Mouse (Mus musculus) induced T-regulatory cell, adult 2 months (primary cell): ENCODE data around the gene Mapk3.
"Not testable (repeated sequence)": the region's sequence is repeated elsewhere in the genome, so short reads cannot be mapped to it uniquely, and the experiment has no call there.

Experiments used
- DNase-seq: peaks from one replicate; pipeline ENCODE4 v3.0.0-alpha.2; 2012; ENCODE audit warnings: low read depth

Mapk3 gene

DNA sequence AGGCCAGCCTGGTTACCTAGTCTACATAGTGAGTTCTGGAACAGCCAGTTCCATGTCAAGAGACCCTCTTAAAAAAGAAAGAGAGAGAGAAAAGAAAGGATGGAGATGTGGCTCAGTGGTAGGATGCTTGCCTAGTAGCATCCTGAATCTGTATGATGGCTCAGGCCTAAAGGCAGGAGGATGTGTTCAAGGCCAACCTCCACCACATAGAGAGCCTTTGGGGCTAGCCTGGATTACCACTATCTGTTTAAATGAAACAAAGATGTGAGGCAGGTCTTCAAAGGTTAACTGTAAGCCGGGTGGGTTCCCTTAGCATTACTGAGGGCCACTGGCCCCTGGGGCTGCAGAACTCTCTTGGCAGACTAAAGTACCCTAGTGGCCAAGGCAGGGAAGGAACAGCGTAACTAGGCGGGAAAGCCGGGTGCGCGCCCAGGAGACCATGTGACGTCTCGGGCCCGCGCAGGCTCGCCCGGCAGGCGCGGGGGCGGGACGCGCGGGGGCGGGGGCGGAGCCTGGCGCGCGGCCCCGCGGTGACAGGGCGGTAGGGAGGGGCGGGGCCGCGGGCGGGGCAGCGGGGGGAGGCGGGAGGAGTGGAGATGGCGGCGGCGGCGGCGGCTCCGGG, at the start of gene Mapk3:
Mapk3 (plus strand) TSS at position 552 of the 622 bp plus-strand sequence.
- DNase-seq, result peak; percentile 95

DNA sequence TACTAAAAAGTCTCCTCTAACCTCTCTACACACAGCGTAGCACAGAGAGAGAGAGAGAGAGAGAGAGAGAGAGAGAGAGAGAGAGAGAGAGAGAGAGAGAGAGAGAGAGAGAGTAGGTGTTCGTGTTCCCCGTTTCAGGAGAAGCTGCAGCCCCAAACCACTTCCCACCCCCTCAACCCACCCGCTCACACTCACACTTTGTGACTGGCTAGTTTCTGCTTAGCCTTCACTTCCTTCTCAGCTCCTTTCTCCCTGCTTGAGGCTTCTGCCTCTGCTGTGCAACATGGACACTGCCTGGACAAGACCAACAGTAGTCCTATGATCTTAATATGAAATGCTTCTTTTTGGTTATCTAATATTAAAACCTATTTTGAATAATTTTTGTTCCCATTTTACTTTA, 49.1 kb upstream of the Mapk3 start:
- no peak for DNase-seq

DNA sequence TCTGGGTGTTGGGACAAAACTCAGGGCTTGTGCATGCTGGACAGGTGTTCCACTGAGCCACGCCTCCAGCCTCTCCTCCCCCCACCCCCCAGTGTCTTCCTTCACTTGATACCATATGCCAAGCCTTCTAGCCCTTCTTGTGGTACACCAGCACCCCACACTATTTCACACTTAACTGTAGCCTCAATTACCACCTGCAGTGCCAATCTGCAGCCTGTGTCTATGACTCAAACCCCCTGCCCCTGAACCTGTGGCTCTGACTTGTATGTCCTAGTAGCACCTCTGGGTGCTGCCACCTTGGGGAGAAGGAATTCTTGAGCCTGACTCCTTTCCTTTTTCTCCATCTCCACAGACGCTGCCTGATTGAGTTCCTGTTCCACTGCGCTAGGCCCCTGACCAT, 47.5 kb upstream of the Mapk3 start:
- DNase-seq, result no peak

DNA sequence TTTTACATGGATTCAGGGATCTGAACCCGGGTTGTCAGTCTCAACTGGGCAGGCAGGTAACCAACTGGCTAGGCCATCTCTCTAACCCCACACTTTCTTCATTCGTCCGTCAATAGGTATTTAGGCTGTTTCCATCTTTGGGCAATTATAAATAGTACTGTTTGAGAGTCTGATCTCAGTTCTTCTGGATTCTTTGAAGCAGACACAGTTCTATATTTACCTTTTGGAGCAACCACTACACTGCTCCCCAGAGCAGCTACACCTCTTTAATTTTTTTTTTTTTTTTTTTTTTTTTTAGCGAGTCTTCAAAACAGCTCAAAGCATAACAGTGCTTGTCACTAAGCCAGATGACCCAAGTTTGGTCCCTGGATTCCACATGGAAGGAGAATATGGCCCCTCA, 43.7 kb upstream of the Mapk3 start:
- no peak for DNase-seq

DNA sequence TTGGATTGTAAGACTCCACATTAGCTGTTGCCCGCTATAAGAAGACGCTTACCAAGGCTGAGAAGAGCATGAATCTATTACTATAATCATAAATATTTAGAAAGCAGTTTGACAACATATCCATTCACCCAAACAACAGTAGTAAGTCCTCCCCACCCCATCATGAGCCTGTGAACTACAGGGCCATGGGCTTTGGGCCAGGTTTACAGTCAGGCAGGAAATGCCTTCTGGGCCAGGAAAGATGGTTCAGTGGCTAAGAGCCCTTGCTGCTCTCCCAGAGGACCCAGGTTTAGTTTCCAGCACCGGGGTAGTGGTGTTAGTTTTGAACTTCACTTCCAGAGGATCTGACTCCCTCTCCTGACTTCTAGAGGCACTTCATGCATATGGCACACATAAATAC, 41.8 kb upstream of the Mapk3 start:
- DNase-seq, result no peak

DNA sequence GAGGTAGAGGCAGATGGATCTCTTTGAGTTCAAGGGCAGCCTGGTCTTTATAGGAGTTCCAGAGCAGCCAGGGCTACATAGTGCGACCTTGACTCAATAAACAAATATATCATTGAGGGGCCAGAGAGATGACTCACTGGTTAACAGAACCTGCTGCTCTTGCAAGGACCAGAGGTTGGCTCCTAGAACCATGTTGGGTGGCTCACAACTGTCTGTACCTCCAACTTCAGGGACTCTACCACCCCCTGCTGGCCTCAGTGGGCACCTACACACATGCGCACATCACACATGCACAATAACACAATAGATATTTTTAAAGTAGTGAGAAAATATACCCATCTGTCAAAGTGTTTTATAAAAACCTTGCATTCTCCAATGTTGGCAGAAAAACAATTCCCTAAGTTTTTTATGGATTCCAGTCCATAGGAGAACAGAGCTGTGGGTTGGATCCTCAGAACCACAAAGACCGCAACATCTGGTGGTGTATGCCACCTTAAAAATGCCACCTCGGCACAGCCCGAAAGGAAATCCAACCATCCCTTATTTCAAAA, 40.5 kb upstream of the Mapk3 start:
- peak; percentile 71 for DNase-seq

DNA sequence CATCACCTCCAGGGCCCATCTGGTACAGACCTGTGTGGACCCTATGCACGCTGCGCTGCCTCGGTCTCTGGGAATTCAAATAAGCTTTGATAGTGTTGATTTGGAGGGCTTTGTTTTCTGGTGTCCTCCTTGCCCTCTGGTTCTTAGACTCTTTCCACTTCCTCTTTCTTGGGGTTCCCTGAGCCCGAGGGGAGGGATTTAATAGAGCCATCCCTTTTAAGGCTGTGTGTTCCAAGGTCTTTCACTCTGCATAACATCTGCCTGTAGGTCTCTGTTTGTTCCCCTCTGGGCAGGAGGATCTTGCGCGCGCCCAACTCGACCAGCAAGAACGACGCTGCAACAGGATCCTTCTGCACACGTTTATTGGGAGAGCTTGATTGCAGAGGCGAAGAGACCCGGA, 37.8 kb upstream of the Mapk3 start:
- no peak for DNase-seq

DNA sequence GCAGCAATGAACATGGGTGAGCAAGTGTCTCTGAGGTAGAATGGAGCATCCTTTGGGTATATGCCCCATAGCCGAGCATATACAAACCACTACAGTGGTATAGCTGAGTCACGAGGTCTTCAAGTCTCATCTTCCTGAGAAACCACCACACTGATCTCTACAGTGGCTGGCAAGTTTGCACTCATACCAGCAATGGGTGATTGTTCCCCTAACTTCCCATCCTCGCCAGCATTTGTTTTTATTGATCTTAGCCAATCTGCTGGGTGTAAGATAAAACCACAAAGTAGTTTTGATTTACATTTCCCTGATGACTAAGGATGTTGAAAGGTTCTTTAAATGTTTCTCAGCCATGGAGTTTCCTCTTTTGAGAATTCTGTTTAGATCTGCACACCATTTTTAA, 34.3 kb upstream of the Mapk3 start:
- peak; percentile 34 for DNase-seq

DNA sequence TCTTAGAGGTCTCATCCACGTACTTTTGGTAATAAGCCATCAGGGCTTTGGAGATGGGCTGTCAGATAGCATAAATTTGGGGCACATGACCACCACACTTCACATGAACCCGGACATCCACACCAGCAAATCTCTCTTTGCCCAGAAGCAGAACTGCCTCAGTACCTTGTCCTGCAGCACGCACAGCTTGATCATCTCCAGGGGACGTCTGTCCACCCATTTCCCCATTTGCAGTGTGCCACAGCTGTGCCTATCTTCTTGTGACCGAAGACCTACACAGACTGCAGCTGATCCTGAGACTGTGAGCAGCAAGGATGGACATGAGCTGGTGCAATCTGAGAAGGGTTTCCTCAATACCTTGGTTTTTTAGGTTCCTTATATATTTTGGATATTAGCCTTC, 33.7 kb upstream of the Mapk3 start:
- DNase-seq, result no peak

DNA sequence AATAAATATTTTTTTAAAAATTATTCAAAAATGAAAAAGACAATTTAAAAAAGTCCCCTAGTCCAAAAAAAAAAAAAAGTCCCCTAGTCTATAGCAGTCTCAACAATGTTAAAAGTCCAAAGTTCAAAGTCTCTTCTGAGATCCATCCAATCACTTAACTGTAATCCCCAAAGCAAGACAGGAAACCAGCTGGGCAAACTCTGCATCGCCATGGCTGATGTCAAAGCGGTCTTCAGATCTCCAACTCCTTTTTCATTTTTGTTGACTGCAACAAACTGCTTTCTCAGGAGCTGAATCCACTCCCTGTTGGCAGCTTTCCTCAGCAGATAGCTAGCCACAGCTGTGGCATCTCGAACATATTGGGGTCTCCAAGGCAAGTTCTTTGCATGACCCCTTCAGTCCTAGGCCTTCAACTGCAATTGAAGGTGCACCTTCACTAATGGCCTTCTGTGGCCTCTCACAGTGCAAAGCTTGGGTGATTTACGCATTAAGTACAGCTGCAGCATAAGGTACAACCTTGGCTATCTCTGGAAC, 29.1 kb upstream of the Mapk3 start:
- DNase-seq, result not testable (repeated sequence)

DNA sequence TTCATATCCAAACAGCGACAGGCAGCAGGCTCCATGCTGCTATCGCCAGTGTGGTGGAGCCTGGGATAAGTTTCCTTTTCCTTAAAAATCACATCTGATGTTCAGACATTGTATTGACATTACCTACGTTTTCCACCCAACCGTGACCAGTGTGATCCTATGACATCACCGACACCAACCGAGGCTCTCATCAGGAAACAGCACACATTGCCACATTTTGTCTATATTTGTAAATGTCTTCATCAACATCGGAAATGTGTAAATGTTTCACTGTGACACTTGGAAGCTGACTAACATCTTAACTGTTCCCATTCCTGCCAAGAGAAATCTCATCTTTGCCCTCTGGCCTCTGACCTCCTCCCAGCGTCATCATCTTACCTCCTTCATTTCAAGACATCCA, 23.3 kb upstream of the Mapk3 start:
- DNase-seq, result no peak

DNA sequence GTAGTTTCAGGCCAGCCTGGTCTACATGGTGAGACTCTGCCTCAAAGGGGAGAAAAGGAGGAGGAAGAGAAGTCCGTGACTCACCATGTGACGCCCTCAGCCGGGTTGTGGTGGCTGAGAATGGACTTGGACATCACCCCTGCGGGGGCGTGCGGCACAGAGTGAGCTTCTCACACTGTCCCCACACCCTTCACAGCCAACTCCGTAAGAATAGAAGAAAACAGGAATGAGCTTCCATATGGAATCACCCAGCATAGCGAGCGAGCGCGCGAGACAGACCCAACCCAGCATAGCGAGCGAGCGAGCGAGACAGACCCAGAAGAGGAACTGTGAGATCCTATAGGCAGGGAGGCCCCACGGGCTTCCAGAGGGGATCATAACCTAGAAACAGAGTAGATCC, 19.9 kb upstream of the Mapk3 start:
- no peak for DNase-seq

DNA sequence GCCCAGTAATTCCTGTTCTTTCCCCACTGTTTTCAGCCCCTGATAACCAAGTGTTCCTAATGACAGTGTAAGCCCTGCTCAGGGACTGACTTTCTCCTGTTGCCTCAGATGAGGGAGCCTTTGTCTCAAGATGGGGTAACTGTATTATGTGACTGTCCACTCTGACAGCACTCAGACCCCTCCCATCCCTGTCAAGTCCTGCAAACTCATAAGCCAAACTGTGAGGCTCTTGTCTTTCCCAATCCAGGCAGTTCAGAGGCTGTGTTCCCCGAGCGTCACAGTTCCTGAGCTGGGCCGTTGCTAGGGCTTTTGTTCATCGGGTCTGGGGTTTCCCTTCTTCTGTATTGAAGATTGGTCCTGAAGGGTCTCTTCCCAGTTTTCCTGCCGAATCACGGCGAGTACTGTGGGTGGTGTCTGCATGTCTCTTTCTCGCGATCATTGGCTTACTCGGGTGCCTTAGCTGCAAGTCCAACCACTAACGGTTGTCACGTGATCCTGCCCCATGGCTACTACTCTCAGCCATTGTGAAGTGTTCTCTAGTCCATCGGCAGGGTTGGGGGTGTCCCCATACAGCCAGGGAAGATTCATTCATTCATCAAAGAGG, 19.2 kb upstream of the Mapk3 start:
- DNase-seq, result no peak

DNA sequence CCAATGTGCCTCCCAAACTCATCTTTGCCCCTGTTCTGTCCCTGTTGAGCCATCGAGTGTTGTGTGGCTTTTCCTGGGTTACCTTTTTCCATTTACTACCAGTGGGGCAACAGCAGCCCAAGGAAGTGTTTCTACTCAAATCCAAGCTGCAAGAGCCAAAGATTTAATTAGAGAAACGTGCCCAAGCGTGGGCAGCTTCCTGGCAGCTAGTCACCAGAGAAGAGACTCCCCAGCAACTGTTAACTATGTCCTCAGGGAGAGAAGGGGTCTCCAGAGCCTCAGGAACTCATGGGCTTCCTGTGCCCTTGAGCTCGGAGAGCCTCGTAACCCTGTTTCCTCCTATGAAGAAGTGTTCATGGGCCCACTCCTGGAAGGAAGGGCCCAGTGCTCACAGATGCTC, 18.4 kb upstream of the Mapk3 start:
- no peak for DNase-seq

DNA sequence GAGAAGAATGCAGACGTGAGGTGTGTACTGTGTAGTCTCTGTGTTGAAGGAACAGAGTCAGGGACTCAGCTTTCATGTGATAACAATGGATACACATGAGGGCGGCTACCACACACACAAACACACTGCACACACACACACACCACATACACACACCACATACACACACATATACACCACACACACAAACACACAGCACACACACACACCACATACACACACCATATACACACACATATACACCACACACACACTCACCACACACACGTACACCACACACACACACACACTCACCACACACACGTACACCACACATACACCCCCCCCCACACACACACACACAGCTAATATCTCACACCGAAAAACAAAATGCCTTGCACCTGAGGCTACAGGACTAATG, 17.9 kb upstream of the Mapk3 start:
- no peak for DNase-seq

DNA sequence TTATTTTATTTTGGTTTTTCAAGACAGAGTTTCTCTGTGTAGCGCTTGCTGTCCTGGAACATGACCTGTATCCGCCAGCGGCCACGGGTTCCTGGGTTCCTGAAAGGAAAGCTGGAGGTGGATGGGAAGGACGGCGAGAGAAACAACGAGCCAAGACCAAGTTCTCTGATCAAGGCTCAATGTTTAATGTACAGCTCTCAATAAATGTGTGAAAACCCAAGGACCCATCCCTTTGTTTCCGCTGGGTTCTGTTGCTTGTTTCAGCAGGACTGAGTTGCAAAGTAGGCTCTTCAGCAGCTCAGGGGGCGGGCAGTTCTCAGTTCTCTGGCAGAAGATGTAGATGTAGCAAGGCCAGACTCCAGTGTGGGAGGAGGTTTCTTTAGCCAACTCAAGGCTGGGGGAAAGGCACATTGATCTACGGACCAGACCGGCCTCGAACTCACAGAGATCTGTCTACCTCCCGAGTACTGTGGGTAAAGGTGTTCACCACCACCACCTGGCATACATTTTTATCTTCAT, 17.4 kb upstream of the Mapk3 start:
- no peak for DNase-seq

DNA sequence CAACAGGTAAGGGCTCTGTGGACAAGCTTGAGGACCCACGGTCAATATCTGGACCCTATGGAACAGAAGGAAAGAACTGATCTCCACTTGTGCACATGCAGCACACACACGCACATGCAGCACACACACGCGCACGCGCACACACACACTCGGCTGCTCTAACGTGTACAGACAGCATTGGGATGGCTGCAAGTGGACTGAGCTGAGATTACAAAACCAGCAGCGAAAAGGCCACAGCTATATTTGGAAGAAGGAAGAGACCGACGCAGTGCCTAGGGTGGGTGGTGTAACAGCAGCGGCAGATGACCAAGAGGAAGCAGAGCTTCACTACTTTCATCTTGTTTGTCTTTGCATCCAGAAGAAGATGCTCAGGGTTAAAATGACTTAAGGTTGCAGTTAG, 13.3 kb upstream of the Mapk3 start:
- no peak for DNase-seq

DNA sequence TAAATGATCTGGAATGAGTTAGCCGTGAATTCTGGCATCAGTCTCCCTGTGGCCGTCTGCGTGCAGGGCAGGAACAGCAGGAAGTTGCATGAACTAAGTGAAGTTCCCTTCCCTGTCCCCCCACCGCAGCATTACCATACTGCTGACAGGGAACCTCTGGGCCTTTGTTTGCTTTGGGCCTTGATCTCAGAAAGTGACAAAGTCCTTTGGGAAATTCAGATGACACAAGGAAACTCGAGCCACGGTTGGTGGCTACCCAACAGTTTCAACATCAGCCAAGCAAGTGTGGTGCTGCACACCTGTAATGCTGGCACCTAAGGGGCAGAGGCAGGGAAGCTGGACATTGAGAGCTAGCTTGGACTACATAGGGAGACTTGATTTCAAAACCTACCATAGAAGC, 12.6 kb upstream of the Mapk3 start:
- DNase-seq, result no peak

DNA sequence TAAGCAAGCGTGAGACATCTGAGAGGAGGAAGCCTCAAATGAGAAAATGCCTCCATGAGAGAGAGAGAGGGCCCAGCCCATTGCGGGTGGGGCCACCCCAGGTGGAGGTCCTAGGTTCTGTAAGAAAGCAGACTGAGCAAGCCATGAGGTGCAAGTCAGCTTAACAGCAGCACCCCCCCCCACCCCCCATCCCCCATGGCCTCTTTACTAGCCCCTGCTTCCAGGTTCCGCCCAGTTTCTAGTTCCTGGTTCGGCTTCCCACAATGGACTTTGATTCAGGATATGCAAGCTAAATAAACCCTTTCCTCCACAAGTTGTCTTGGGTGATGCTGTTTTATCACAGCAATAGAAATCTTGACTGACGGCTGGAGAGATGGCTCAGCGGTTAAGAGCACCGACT, 10.6 kb upstream of the Mapk3 start:
- no peak for DNase-seq

DNA sequence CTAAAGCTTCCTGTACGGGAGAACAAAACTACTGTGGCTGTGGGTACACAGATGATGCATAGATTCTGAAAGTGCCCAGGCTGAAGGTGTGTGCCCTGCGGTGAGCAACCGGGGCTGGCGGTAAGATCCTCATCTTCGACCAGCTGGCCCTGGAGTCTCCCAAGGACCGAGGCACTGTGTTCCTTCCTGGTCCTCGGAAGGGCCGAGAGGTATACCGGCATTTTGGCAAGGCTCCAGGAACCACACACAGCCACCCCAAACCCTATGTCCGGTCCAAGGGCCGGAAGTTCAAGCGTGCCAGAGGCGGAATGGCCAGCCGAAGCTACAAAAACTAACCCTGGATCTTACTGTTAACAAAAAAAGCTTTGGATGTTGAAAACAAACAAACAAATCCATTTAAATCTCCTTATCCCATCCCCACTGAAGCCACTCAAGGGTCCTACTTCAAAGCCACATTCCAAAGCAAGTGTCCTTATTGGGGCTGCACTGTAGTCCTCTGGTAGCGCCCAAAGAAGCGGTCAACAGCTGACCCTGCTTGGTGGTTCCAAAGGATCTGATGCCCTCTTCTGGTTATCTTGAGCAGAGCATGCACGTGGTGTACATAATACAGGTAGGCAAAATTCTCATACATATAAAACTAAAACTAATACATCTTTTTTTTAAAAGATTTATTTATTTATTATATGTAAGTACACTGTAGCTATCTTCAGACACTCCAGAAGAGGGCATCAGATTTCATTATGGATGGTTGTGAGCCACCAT, 9.6 kb upstream of the Mapk3 start:
- DNase-seq, result no peak

DNA sequence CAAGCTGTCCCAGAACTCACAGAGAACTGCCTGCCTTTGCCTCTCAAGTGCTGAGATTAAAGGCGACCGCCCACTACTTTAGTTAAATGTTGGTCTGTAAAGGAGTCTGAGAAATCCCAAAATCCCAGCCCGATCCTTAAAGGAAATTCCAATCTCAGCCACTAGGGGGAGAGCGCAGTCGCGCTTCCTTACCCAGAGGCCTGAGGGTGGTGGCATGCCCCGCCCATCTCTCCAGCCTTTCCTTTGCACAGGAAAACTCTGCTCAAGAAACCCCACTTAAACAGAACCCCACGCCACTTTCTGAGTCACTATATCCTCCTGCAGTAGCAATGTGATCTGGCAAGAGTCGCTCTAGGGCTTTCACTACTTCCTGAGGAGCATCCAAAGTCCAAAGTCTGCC, 4.5 kb upstream of the Mapk3 start:
- peak; percentile 87 for DNase-seq

DNA sequence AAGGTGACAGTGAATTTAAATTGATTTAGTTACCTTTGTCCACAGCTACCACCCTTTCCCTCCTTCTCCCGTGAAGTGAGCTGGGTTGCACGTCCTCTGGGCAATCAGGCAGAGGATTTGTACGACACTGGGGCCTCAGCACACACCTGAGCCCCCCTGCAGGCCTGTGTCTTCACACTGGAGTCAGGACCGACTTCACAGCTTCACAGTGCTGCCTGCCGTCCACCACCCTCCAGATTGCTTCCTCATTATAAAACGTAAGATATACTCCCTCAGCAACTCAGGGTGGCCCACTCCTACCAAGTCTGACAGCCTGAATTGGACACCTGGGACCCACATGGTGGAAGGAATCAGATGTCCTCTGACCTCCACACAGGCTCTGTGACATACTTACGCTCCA, 862 bp upstream of the Mapk3 start:
- no peak for DNase-seq
